Mouse (Mus musculus) MEL (cell line): ENCODE data around the gene Ehd3. TPM values are rescaled to one million over a fixed set of nuclear protein-coding genes. Genes with fewer than 3 reads are reported as not detected.

Experiments
- DNase-seq: peaks from one replicate; pipeline ENCODE4 v3.0.0; 2011; ENCODE audit warnings: low read depth, low spot score
- H3K27ac ChIP-seq: 2 replicates; pipeline ENCODE4 v1.5.1; 2012; ENCODE audit warnings: low read depth, mild to moderate bottlenecking, control low read depth, low read length, moderate library complexity; ENCODE audit not compliant: control insufficient read depth
- H3K27me3 ChIP-seq, 2 experiments: fragments of 150-350 bp in 1 of 2; sonication (generic) in 1 of 2; 2 replicates each; pipeline ENCODE4 v1.6.1; 2012; ENCODE audit warnings: low read length in 2 of 2, mild to moderate bottlenecking in 2 of 2, improper control_type of control experiment in 1 of 2, moderate library complexity in 1 of 2; ENCODE audit not compliant: insufficient read depth in 2 of 2, control insufficient read depth in 1 of 2
- H3K36me3 ChIP-seq, 2 experiments: 2 replicates each; pipeline ENCODE4 v1.6.1; 2012 to 2014; ENCODE audit warnings: low read length in 2 of 2, improper control_type of control experiment in 1 of 2, inconsistent platforms in 1 of 2, mild to moderate bottlenecking in 1 of 2; ENCODE audit not compliant: insufficient read depth in 2 of 2, control insufficient read depth in 1 of 2
- H3K4me1 ChIP-seq, 2 experiments: fragments of 150-350 bp in 1 of 2; sonication (generic) in 1 of 2; 2 replicates each; pipeline ENCODE4 v1.6.1; 2012; ENCODE audit warnings: low read length in 2 of 2, improper control_type of control experiment in 1 of 2, mild to moderate bottlenecking in 1 of 2; ENCODE audit not compliant: insufficient read depth in 2 of 2, control insufficient read depth in 1 of 2
- H3K4me3 ChIP-seq, 2 experiments: fragments of 150-350 bp in 1 of 2; sonication (generic) in 1 of 2; 2 replicates each; pipeline ENCODE4 v1.5.1; 2012; ENCODE audit warnings: low read depth in 2 of 2, low read length in 2 of 2, mild to moderate bottlenecking in 2 of 2, moderate library complexity in 2 of 2, control low read depth in 1 of 2, improper control_type of control experiment in 1 of 2; ENCODE audit not compliant: control insufficient read depth in 1 of 2, insufficient read depth in 1 of 2
- H3K79me2 ChIP-seq: 2 replicates; pipeline ENCODE4 v1.6.1; 2012; ENCODE audit warnings: mild to moderate bottlenecking, low read length, moderate library complexity; ENCODE audit not compliant: control insufficient read depth, poor library complexity, insufficient read depth
- H3K9ac ChIP-seq: 2 replicates; pipeline ENCODE4 v1.6.1; 2012; ENCODE audit warnings: low read depth, mild to moderate bottlenecking, control low read depth, low read length, moderate library complexity; ENCODE audit not compliant: control insufficient read depth, poor library complexity, severe bottlenecking
- H3K9me3 ChIP-seq: fragments of 150-350 bp; sonication (generic); replicated peaks from 2 replicates; pipeline ENCODE4 v1.6.1; 2012; ENCODE audit warnings: mild to moderate bottlenecking, low read length, improper control_type of control experiment, moderate library complexity; ENCODE audit not compliant: insufficient read depth
- CHD1 ChIP-seq: IDR thresholded peaks from 2 replicates; pipeline ENCODE4 v1.6.1; 2012; ENCODE audit warnings: low read depth, mild to moderate bottlenecking, inconsistent platforms, low read length, improper control_type of control experiment
- CHD2 ChIP-seq: IDR thresholded peaks from 2 replicates; pipeline ENCODE4 v1.6.1; 2011; ENCODE audit warnings: low read length, improper control_type of control experiment
- CTCF ChIP-seq, 3 experiments: IDR thresholded peaks in 2 of 3; conservative IDR thresholded peaks in 1 of 3; 2 replicates each; pipeline ENCODE4 v1.5.1; 2011 to 2012; ENCODE audit warnings: low read length in 3 of 3, low read depth in 2 of 3, mild to moderate bottlenecking in 2 of 3, improper control_type of control experiment in 1 of 3, inconsistent platforms in 1 of 3, mixed read lengths in 1 of 3, moderate library complexity in 1 of 3; ENCODE audit not compliant: control insufficient read depth in 1 of 3, insufficient read depth in 1 of 3, poor library complexity in 1 of 3, severe bottlenecking in 1 of 3
- E2F4 ChIP-seq: IDR thresholded peaks from 2 replicates; pipeline ENCODE4 v1.6.1; 2011; ENCODE audit warnings: low read depth, low read length, improper control_type of control experiment, borderline replicate concordance
- GABPA ChIP-seq: IDR thresholded peaks from 2 replicates; pipeline ENCODE4 v1.6.1; 2012; ENCODE audit warnings: low read depth, mild to moderate bottlenecking, inconsistent platforms, low read length, improper control_type of control experiment, moderate library complexity
- GATA1 ChIP-seq: IDR thresholded peaks from 2 replicates; pipeline ENCODE4 v1.6.1; 2011; ENCODE audit warnings: low read depth, low read length, improper control_type of control experiment
- HCFC1 ChIP-seq: IDR thresholded peaks from 2 replicates; pipeline ENCODE4 v1.6.1; 2012; ENCODE audit warnings: low read depth, mild to moderate bottlenecking, inconsistent platforms, low read length, improper control_type of control experiment, moderate library complexity
- JUND ChIP-seq: IDR thresholded peaks from 2 replicates; pipeline ENCODE4 v1.6.1; 2011; ENCODE audit warnings: low read depth, mild to moderate bottlenecking, improper control_type of control experiment, low read length
- MAFK ChIP-seq: IDR thresholded peaks from 2 replicates; pipeline ENCODE4 v1.6.1; 2011; ENCODE audit warnings: low read depth, mild to moderate bottlenecking, low read length, improper control_type of control experiment, borderline replicate concordance
- MAX ChIP-seq: IDR thresholded peaks from 2 replicates; pipeline ENCODE4 v1.6.1; 2011; ENCODE audit warnings: low read length, improper control_type of control experiment
- MXI1 ChIP-seq: IDR thresholded peaks from 2 replicates; pipeline ENCODE4 v1.6.1; 2011; ENCODE audit warnings: mild to moderate bottlenecking, low read depth, low read length, improper control_type of control experiment
- MYC ChIP-seq: IDR thresholded peaks from 2 replicates; pipeline ENCODE4 v1.6.1; 2011; ENCODE audit warnings: low read depth, mild to moderate bottlenecking, low read length, improper control_type of control experiment, moderate library complexity
- NELFE ChIP-seq: IDR thresholded peaks from 2 replicates; pipeline ENCODE4 v1.6.1; 2011; ENCODE audit warnings: low read depth, low read length, improper control_type of control experiment
- POLR2A ChIP-seq, 2 experiments: IDR thresholded peaks; 2 replicates each; pipeline ENCODE4 v1.6.1; 2011 to 2012; ENCODE audit warnings: low read length in 2 of 2, mild to moderate bottlenecking in 2 of 2, control low read depth in 1 of 2, improper control_type of control experiment in 1 of 2, low read depth in 1 of 2, moderate library complexity in 1 of 2; ENCODE audit not compliant: control insufficient read depth in 1 of 2, insufficient read depth in 1 of 2, poor library complexity in 1 of 2
- POLR2AphosphoS2 ChIP-seq: IDR thresholded peaks from 2 replicates; pipeline ENCODE4 v1.6.1; 2011; ENCODE audit warnings: low read length, improper control_type of control experiment
- POLR2AphosphoS5 ChIP-seq: IDR thresholded peaks from 2 replicates; pipeline ENCODE4 v1.6.1; 2012; ENCODE audit warnings: low read depth, borderline replicate concordance, mild to moderate bottlenecking, inconsistent platforms, low read length, moderate library complexity, mixed read lengths
- RCOR1 ChIP-seq: IDR thresholded peaks from 2 replicates; pipeline ENCODE4 v1.6.1; 2012; ENCODE audit warnings: low read depth, mild to moderate bottlenecking, inconsistent platforms, low read length, improper control_type of control experiment
- TCF12 ChIP-seq: IDR thresholded peaks from 2 replicates; pipeline ENCODE4 v1.6.1; 2014; ENCODE audit warnings: low read depth, mild to moderate bottlenecking, inconsistent platforms, low read length, improper control_type of control experiment, moderate library complexity
- UBTF ChIP-seq: IDR thresholded peaks from 2 replicates; pipeline ENCODE4 v1.6.1; 2012; ENCODE audit warnings: low read depth, mild to moderate bottlenecking, inconsistent platforms, low read length, improper control_type of control experiment, moderate library complexity, borderline replicate concordance; ENCODE audit not compliant: insufficient read depth
- USF1 ChIP-seq: IDR thresholded peaks from 2 replicates; pipeline ENCODE4 v1.6.1; 2014; ENCODE audit warnings: low read depth, mild to moderate bottlenecking, inconsistent platforms, low read length, improper control_type of control experiment, moderate library complexity
- USF2 ChIP-seq, 2 experiments: IDR thresholded peaks; 2 replicates each; pipeline ENCODE4 v1.6.1; 2011 to 2012; ENCODE audit warnings: improper control_type of control experiment in 2 of 2, low read length in 2 of 2, borderline replicate concordance in 1 of 2, inconsistent platforms in 1 of 2, low read depth in 1 of 2, mild to moderate bottlenecking in 1 of 2; ENCODE audit not compliant: insufficient read depth in 1 of 2
- ZC3H11A ChIP-seq: IDR thresholded peaks from 2 replicates; pipeline ENCODE4 v1.6.1; 2012; ENCODE audit warnings: low read depth, mild to moderate bottlenecking, inconsistent platforms, low read length, improper control_type of control experiment
- ZNF384 ChIP-seq: IDR thresholded peaks from 2 replicates; pipeline ENCODE4 v1.6.1; 2012; ENCODE audit warnings: low read depth, mild to moderate bottlenecking, inconsistent platforms, low read length, improper control_type of control experiment
- polyA plus RNA-seq, 2 experiments: library from polyadenylated mRNA; stranded (reverse) in 1 of 2; unstranded in 1 of 2; fragments of >175 nt in 1 of 2; fragments of >200 nt in 1 of 2; gene quantifications; 2 replicates each; pipeline versions ENCODE4 v1.2.1 to v1.2.4; 2012; ENCODE audit warnings: low replicate concordance in 2 of 2, low read depth in 1 of 2; ENCODE audit not compliant: insufficient read length in 2 of 2, insufficient read depth in 1 of 2, missing spikeins in 1 of 2
- total RNA-seq: library from RNA; depleted of rRNA; stranded (reverse); fragments of 300-350 nt; gene quantifications from 2 replicates; pipeline ENCODE4 v1.2.3, GENCODE M21; 2012

Gene Ehd3
- total and polyA plus RNA-seq, 3 experiments, result 38.7 to 62.9 TPM; not detected in 1

DNA sequence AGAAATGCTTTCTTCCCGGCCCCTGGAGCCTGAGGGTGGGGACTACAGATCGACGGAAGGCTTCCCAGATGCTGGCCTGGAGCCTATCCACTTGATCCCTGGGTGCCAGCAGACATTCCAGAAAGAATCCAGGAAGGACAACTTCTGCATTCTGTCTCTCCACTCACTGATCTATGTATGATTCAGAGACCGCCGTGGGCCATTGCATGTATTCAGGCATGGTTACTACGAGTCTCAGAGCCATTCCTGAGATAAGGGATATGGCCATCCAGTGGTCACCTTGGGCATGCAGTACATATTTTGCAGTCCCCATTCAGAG, 20.0 kb downstream of the Ehd3 start:
- no peaks in the 10 kb centered on the region; the same call in 1 of the 2 replicates for H3K79me2 ChIP-seq
- no peaks in the 10 kb centered on the region for H3K27me3 ChIP-seq
- DNase-seq, result no peak
- H3K4me1 ChIP-seq, result peaks cover 0 to 11% of the 10 kb centered on the region in 2 experiments; a peak in 2 of 4 replicates
- peaks cover 4 to 7% of the 10 kb centered on the region in 2 experiments for H3K36me3 ChIP-seq
- H3K27ac ChIP-seq, result no peak overlapping the region
- no peaks in the 10 kb centered on the region for H3K9me3 ChIP-seq
- no peak overlapping the region for H3K9ac ChIP-seq
- H3K4me3 ChIP-seq, result no peak overlapping the region
- TF ChIP-seq POLR2A (IDR thresholded peaks at IDR 0.05; ENCODE audit: control insufficient read depth in 1 of 2, insufficient read depth in 1 of 2, low read depth in 1 of 2, low read length in 2 of 2, poor library complexity in 1 of 2) (no peak), MAFK (no peak), POLR2AphosphoS2 (no peak), JUND (no peak), MYC (no peak), ZC3H11A (no peak), UBTF (no peak), CHD2 (no peak), NELFE (no peak), HCFC1 (no peak)

DNA sequence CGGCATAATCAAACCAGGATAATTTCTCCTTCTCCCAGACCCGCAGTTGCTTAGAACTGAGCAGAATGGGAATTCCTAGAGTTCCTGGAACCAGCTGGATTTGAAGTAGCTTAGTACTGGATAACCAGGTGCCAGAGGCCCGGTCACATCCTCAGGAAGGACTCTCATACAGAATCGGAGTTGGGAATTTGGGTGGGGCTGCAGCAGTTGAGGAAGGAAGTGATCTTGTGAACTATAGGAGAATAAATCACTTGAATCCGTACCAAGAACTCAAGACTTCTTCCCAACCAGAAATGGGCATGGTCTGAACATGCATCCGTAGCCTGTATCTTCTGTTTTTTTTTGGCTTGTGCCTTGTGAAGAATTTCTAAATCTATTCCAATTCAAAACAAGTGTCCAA, 22.2 kb downstream of the Ehd3 start:
- TF ChIP-seq GABPA (no peak), GATA1 (no peak), POLR2AphosphoS5 (no peak), CHD1 (no peak), USF2 (IDR thresholded peaks at IDR 0.05; ENCODE audit: borderline replicate concordance in 1 of 2, insufficient read depth in 1 of 2, low read depth in 1 of 2, low read length in 2 of 2) (no peak), USF1 (no peak), MXI1 (no peak), CTCF (IDR thresholded peaks at IDR 0.05 in 2 of 3, conservative IDR thresholded peaks at IDR 0.05 in 1 of 3; ENCODE audit: control insufficient read depth in 1 of 3, insufficient read depth in 1 of 3, low read depth in 2 of 3, low read length in 3 of 3, poor library complexity in 1 of 3, severe bottlenecking in 1 of 3) (no peak), E2F4 (no peak), MAX (no peak), UBTF (no peak), TCF12 (no peak), ZNF384 (no peak), RCOR1 (no peak)
- Histone ChIP-seq H3K4me1 (peaks cover 0 to 11% of the 10 kb centered on the region in 2 experiments; a peak in 2 of 4 replicates), H3K79me2 (no peaks in the 10 kb centered on the region; the same call in 1 of the 2 replicates), H3K36me3 (peaks cover 2 to 7% of the 10 kb centered on the region in 2 experiments), H3K27ac (no peak overlapping the region), H3K9ac (no peak overlapping the region), H3K27me3 (no peaks in the 10 kb centered on the region), H3K4me3 (no peak overlapping the region), H3K9me3 (no peaks in the 10 kb centered on the region)
- no peak for DNase-seq
